Mouse (Mus musculus): Measurements from ENCODE around the gene Pacs1.

DNA sequence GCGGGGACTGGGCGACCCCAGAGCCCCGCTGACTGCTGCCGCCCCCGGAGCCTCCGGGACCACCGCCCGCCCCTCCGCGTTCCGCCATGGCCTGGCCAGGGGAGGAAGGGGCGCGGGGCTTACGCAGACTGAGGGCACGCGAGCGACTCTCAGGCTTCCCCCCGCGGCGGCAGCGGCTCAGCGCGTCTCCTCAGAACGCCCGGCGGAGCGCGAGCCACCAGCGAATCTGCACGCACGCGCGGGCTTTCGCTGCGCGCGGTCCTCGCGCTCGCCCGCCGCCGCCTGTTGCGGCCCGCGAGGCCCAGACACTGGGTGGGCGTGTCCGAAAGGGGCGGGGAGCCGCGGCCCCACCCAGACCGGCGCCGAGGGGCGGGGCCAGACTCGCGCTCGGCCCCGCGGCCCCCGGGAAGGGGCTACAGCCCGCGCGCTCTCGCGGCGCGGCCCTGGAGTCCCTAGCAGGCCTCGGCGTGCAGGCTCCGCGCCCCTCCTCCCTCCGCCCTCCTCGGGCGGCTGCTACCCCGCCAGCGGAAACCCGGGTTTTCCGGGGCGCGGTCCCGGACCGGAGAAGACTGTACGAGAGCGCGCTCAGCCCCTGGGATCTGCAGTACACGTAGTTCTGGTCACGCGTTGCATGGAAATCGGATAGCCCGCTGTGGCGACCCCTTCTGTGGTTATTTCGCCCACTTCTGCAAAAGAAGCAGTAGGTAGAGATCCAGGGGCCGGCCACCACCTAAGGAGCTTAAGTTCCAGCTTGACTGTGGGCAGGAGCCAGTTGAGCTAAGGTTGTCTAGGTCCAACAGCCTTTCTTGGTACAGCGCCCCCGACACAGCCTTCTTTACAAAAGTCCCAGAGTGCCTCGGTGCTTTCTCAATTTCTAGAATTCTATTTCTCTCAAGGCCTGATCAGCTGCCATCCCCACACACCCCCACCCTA, at the start of gene Pacs1:
- TF ChIP-seq CTCF (IDR thresholded peaks at IDR 0.05; ENCODE audit: low read depth, low read length) (no peak), GATA1 (IDR thresholded peaks at IDR 0.05; ENCODE audit: borderline replicate concordance, low read length) (no peak), TAL1 (conservative IDR thresholded peaks at IDR 0.05; ENCODE audit: low read depth, low read length) (no peak), POLR2AphosphoS5 (IDR thresholded peaks at IDR 0.05; ENCODE audit: insufficient replicate concordance, low read depth, low read length) (no peak)

Data from G1E (cell line).